Mouse (Mus musculus) megakaryocyte, embryonic 14.5 days (primary cell): ENCODE data around the gene Efnb3.

Experiments
- FLI1 ChIP-seq: IDR thresholded peaks from 2 replicates; pipeline ENCODE4 v1.6.1; 2012; ENCODE audit warnings: low read length, inconsistent platforms, mixed read lengths
- GATA1 ChIP-seq: IDR thresholded peaks from 3 replicates; pipeline ENCODE4 v1.6.1; 2012; ENCODE audit warnings: mixed read lengths, low read length, inconsistent platforms, borderline replicate concordance

- TF ChIP-seq GATA1, result no peak
- no peak for TF ChIP-seq FLI1
Measured at GRCm38 (mm10) chr11:69584937-69585336, 24.9 kb upstream of the Efnb3 start.
